Mouse (Mus musculus) hindbrain, postnatal 0 days (tissue): Measurements from ENCODE around the gene Ruvbl1. TPM values are rescaled to one million over a fixed set of nuclear protein-coding genes. Genes with fewer than 3 reads are reported as not detected.

ENCODE experiments used
- ATAC-seq: fragments of 200-750 bp; cut with Nextera tagmentation; 2 replicates; pipeline ENCODE4 v1.8.0; 2017; ENCODE audit warnings: mild to moderate bottlenecking, moderate TSS enrichment, moderate library complexity
- DNase-seq: peaks from one replicate; pipeline ENCODE4 v3.0.0-alpha.2; 2015; ENCODE audit warnings: low spot score
- H3K27ac ChIP-seq: fragments of 300-500 bp; sonication (generic); 2 replicates; pipeline ENCODE4 v1.5.1; 2014; ENCODE audit warnings: mild to moderate bottlenecking
- H3K27me3 ChIP-seq: fragments of 300-500 bp; sonication (generic); 2 replicates; pipeline ENCODE4 v1.6.1; 2014; ENCODE audit warnings: low read length, mixed read lengths; ENCODE audit not compliant: insufficient read depth
- H3K36me3 ChIP-seq: fragments of 300-500 bp; sonication (generic); 2 replicates; pipeline ENCODE4 v1.6.1; 2014; ENCODE audit warnings: low read length, mixed read lengths; ENCODE audit not compliant: insufficient read depth
- H3K4me1 ChIP-seq: fragments of 300-500 bp; sonication (generic); 2 replicates; pipeline ENCODE4 v1.6.1; 2014; ENCODE audit warnings: antibody characterized with exemption, low read length, mixed read lengths; ENCODE audit not compliant: insufficient read depth
- H3K4me2 ChIP-seq: fragments of 300-500 bp; sonication (generic); 2 replicates; pipeline ENCODE4 v1.6.1; 2014; ENCODE audit warnings: low read depth, mild to moderate bottlenecking, low read length, moderate library complexity, mixed read lengths
- H3K4me3 ChIP-seq: fragments of 300-500 bp; sonication (generic); 2 replicates; pipeline ENCODE4 v1.5.1; 2014; ENCODE audit warnings: low read length
- H3K9ac ChIP-seq: fragments of 300-500 bp; sonication (generic); replicated peaks from 2 replicates; pipeline ENCODE4 v1.6.1; 2014; ENCODE audit warnings: mild to moderate bottlenecking, low read length, moderate library complexity, mixed read lengths
- H3K9me3 ChIP-seq: fragments of 300-500 bp; sonication (generic); 2 replicates; pipeline ENCODE4 v1.6.1; 2016; ENCODE audit warnings: low read length, mixed read lengths
- CTCF ChIP-seq: IDR thresholded peaks from 2 replicates; pipeline ENCODE4 v1.5.1; 2016; ENCODE audit warnings: antibody characterized with exemption, control low read depth, low read depth
- WGBS: fragments of 180-500 bp; shearing (Covaris S2); extraction: QIAGEN DNeasy Blood & Tissue Kit; methylation state at CpG from one replicate; pipeline ENCODE4 v1.1.7; 2014; 5-methylcytosine and 5-hydroxymethylcytosine counted together
- polyA plus RNA-seq: library from polyadenylated mRNA; unstranded; fragments of >200 nt; fragmentation: Nextera tagmentation; extraction: Ambion mirVana; gene quantifications from 2 replicates; pipeline ENCODE4 v1.2.1, GENCODE M21; 2015
- total RNA-seq: library from RNA; depleted of rRNA; stranded (reverse); fragments of >200 nt; gene quantifications from 2 replicates; pipeline ENCODE4 v1.2.3, GENCODE M21; 2014

Ruvbl1 gene
- total and polyA plus RNA-seq, 2 experiments from 2014 or later, result 42.5 to 74.0 TPM

DNA sequence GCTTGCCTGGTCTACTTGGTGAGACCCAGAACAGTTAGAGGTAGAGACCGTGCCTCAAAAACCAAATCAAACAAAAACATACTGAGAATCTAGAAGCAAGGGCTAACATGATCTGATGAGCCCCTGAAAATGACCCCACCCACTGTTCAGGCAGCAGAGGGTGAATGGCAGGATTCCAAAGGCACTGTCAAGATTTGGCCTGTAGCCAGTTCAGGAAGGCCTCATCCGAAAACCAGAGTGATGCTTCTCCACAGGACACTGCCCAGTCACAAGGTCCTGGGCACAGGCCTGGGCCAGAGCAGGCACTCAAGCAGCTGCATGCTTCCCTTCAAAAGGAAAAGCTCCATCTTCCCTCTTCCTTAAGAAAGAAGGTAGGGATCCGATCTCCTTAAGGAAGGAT lies 21.8 kb upstream of the Ruvbl1 start:
- Histone ChIP-seq H3K9me3 (no peaks in the 10 kb centered on the region), H3K4me1 (0 out of 2 replicates have a peak, but pooled peaks cover 4% of the 10 kb centered on the region), H3K9ac (no peak overlapping the region), H3K4me3 (no peak overlapping the region), H3K27me3 (no peaks in the 10 kb centered on the region), H3K36me3 (no peaks in the 10 kb centered on the region), H3K4me2 (no peak overlapping the region), H3K27ac (no peak overlapping the region)
- DNase-seq (peak; percentile 29), ATAC-seq (no peak)
- 58% methylated on average over 3 of the region's 3 CpGs for WGBS
- no peak for TF ChIP-seq CTCF

DNA sequence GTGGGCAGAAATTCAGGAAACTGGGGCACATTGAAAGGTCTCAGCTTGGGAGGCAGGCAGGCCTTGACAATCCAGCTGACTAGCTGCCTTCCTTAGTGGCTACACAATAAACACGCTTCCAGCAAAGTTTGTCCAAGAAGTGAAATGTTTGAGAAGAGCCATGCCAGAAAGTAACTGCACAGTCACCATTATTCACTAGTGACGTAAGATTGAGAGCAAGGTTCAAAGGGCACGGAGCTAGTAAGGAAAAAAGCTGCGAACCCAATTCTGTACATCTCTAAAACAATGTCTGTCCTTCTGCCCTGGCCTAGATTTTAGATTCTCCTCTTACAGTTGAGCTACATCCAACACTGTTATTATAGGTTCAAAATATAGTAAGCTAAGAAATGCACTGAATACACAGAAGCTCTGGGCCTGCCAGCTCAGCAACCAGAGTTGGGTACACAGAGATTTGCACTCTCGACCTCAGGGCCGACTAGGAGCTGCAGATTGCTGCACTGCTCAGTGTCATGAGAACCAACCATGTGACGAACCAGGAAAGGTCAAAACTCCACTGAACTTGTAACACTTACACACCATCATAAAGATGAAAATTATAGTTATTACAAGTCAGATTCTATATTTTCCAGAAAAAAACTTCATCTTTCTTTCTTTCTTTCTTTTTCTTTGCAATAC lies 21.0 kb upstream of the Ruvbl1 start:
- H3K9me3 ChIP-seq, result no peaks in the 10 kb centered on the region
- ATAC-seq, result no peak
- no peak overlapping the region for H3K4me2 ChIP-seq
- DNase-seq, result no peak
- no peak overlapping the region for H3K9ac ChIP-seq
- no peak for TF ChIP-seq CTCF
- no peak overlapping the region for H3K4me3 ChIP-seq
- 0 out of 2 replicates have a peak, but pooled peaks cover 3% of the 10 kb centered on the region for H3K4me1 ChIP-seq
- no peaks in the 10 kb centered on the region for H3K27me3 ChIP-seq
- H3K27ac ChIP-seq, result no peak overlapping the region
- WGBS, result 81% methylated on average over 7 of the region's 7 CpGs
- no peaks in the 10 kb centered on the region for H3K36me3 ChIP-seq

DNA sequence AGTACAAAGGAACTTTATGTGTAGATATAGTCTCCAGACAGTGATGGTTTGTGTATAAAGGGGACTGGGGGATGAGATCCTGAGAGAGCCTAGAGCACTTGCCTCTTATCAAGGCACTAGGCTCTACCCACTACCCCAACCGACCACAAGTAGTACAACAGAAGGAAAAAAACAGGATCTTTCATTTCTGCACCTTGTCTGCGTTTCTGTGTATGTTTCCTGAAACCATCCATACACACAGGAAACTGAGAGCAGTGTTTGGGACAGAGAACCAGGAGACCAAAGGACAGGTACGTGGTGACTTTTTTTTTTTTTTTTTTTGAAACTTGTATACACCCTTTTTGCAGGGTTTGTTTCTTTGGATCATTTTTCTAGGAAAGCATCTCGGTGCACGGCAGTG lies 19.5 kb upstream of the Ruvbl1 start:
- Histone ChIP-seq H3K9ac (peak overlapping the region; percentile 82), H3K4me3 (peak overlapping the region; percentile 87), H3K36me3 (no peaks in the 10 kb centered on the region), H3K9me3 (no peaks in the 10 kb centered on the region), H3K27ac (no peak overlapping the region), H3K27me3 (no peaks in the 10 kb centered on the region), H3K4me2 (peak overlapping the region; percentile 90), H3K4me1 (no peaks in the 10 kb centered on the region)
- no peak for DNase-seq
- TF ChIP-seq CTCF, result no peak
- ATAC-seq, result no peak
- WGBS, result 15% methylated on average over 5 of the region's 5 CpGs

DNA sequence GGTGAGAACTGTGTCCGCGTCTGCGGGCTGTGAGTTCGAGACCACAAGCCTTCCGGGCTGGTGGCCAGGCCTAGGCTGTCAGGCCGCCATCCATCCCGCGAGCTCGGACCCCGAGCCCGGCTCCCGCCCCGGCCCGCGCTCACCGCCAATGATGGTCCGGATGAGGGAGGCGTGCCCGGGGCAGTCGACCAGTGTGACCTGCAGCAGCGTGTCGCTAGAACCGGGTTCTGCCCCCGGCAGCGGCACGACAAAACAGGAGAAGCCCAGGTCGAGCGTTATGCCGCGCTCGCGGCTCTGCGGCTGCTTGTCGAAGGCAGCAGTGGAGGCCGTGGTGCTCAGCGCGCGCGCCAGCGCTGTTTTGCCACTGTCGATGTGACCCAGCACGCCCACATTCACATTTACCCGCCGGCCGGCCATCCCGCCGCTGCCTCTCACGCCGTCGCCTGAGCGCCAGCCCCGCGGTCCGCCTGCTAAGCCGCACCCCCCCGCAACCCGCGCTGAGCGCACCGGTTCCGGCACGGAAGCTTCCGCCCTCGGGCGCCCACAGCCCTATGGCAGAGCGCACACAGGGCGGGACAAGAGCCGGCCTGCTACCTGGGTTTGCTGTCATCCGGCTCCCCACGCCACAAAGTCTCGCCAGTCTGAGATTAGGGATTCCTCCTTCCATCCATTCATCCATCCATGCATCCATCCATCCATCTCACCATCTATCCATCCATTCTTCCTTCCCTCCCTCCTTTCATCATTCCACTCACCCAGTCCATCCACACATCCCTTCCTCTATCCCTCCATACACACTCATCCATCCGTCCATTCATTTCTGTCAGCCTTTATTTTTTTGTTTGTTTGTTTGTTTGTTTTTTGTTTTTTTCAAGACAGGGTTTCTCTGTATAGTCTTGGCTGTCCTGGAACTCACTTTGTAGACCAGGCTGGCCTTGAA lies 18.9 kb upstream of the Ruvbl1 start, which contains the start of gene Eefsec:
Eefsec (minus strand) TSS at position 477 of the 940 bp plus-strand sequence.
- DNase-seq (peak; percentile 90), ATAC-seq (peak; percentile 97)
- H3K27ac ChIP-seq, result peak within 1 kb of the TSS; percentile 72; the same call in 1 of the 2 replicates
- no peaks in the 10 kb centered on the region for H3K27me3 ChIP-seq
- TF ChIP-seq CTCF, result no peak
- no peaks in the 10 kb centered on the region for H3K4me1 ChIP-seq
- H3K4me2 ChIP-seq, result peak within 1 kb of the TSS; percentile 90
- WGBS, result under 1% methylated on average over 70 of the region's 72 CpGs
- H3K4me3 ChIP-seq, result peak within 1 kb of the TSS; percentile 87
- no peaks in the 10 kb centered on the region for H3K36me3 ChIP-seq
- no peaks in the 10 kb centered on the region for H3K9me3 ChIP-seq
- H3K9ac ChIP-seq, result peak within 1 kb of the TSS; percentile 82

DNA sequence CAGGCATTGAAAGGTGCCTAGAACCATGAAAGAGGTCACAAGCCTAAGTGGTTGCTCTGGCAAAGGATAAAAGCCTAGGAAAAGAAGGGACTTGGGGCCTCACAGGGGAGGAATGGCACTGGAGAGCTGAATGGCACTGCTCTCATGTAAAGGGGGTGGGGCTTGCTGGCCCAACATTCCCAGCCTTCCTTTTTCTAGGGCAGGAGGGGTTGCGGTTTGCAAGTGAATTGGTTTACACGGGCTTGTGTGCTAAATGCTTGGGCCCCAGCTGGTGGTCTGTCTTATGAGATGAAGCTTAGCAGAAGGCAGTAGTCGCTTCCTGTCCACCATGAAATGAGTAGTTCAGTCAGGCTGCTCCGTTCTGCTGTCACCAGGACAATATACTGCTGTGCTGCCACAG lies 17.8 kb upstream of the Ruvbl1 start:
- no peak for ATAC-seq
- H3K9ac ChIP-seq, result no peak overlapping the region
- H3K4me1 ChIP-seq, result no peaks in the 10 kb centered on the region
- 8% methylated on average over 4 of the region's 4 CpGs for WGBS
- H3K4me2 ChIP-seq, result no peak overlapping the region
- H3K9me3 ChIP-seq, result no peaks in the 10 kb centered on the region
- DNase-seq, result no peak
- H3K36me3 ChIP-seq, result no peaks in the 10 kb centered on the region
- H3K27ac ChIP-seq, result no peak overlapping the region
- no peak overlapping the region for H3K4me3 ChIP-seq
- H3K27me3 ChIP-seq, result no peaks in the 10 kb centered on the region
- TF ChIP-seq CTCF, result no peak

DNA sequence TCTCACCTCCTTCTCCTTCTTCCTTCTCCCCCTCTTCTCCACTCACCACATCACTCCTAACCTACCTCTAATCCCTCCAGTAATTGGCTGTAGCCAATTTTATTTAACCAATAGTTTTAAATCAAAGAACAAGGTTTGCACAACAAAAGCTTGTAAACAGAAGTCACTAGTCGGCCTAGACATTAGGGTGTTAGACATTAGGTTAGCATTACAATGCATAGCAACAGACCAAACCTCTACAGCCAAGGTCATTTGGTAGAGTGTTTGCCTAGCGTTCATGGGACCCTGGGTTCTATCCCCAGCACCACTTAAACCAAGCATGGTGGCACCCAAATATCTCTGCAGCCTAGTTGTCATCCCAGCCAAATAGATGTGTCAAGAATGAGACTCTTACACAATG lies 10.7 kb upstream of the Ruvbl1 start:
- DNase-seq (no peak), ATAC-seq (no peak)
- H3K4me1 ChIP-seq, result no peaks in the 10 kb centered on the region
- no peak for TF ChIP-seq CTCF
- H3K9ac ChIP-seq, result no peak overlapping the region
- H3K27ac ChIP-seq, result no peak overlapping the region
- no peak overlapping the region for H3K4me3 ChIP-seq
- no peaks in the 10 kb centered on the region for H3K36me3 ChIP-seq
- H3K4me2 ChIP-seq, result no peak overlapping the region
- WGBS, result 74% methylated on average over 2 of the region's 2 CpGs
- no peaks in the 10 kb centered on the region for H3K27me3 ChIP-seq
- no peaks in the 10 kb centered on the region for H3K9me3 ChIP-seq
